Mouse (Mus musculus): ENCODE measurements around the gene Ebi3.
A peak's percentile ranks its signal among the peaks of the same experiment; 100 is the strongest.
"Not testable (repeated sequence)": the region's sequence is repeated elsewhere in the genome, so short reads cannot be mapped to it uniquely, and the experiment has no call there.

The Ebi3 gene

DNA sequence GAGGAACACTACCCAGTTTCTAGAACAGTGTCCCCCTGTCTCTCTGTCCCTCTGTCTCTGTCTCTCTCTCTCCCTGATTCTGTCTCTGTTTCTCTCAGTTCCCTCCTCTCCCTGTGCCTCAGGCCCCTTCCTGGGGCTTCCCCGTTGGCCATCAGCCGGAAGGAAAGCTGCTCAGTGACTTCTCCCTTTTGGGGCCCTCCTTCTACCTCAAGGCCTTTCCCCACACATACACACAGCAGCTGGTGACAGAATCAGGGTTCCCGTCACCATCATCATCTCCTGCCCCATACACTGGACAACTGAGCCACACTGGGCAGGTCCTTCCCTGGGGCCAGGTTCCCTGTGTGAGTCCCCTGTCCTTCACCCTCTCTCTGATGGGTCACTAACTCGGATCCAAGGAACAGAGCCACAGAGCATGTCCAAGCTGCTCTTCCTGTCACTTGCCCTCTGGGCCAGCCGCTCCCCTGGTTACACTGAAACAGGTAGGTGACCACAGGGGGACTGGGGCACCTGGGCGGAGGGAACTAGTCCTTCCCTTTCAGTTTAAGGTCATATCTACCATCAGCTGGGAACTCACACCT is at the start of gene Ebi3:
Gene Ebi3 (plus strand): TSS at position 194 of the 581 bp plus-strand sequence.
- peak; percentile 57 to 71 for DNase-seq (ENCODE audit: low spot score in 2 of 2)

DNA sequence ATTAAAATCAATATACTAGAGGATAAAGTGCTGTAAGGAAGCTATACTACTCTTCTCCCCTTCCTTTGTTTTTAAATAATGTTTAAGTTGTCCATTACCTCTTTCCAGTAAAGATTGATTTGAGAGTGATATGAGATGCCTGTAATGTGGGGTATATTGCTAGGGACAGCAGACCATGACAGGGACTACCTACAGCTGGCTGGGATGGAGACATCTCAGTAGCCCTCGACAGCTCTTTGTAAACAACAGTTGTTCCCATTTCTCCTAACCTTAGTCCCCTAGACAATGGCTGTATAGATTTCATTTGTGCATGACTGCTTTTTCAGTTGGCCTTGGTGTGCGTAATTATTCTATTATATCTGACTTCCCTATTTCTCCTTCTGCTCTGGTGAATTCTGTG is 49.4 kb upstream of the Ebi3 start:
- no peak for DNase-seq (ENCODE audit: low spot score in 2 of 2)

GRCm38 (mm10) chr17:55903687-55904086 is 48.8 kb upstream of the Ebi3 start:
- no peak for DNase-seq (ENCODE audit: low spot score in 2 of 2)

DNA sequence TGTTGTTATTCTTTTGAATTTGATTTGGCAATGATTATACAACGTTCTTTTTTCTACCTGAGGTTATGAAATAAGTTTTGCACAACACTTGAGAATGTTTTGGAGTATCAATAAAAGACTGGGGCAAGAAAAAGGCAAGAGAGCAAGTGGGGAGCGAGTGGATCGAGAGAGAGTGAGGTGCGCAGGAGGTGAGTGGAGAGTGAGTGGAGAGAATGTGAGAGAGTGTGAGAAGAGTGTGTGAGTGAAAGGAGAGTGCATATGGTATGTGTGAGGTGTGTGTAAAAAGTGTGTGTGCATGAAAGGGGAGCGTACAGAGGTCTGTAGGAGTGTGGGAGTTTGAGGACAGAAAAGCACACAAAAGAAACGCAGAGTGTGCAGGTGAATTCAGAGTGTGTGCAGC is 48.3 kb upstream of the Ebi3 start:
- no peak for DNase-seq (ENCODE audit: low spot score in 2 of 2)

DNA sequence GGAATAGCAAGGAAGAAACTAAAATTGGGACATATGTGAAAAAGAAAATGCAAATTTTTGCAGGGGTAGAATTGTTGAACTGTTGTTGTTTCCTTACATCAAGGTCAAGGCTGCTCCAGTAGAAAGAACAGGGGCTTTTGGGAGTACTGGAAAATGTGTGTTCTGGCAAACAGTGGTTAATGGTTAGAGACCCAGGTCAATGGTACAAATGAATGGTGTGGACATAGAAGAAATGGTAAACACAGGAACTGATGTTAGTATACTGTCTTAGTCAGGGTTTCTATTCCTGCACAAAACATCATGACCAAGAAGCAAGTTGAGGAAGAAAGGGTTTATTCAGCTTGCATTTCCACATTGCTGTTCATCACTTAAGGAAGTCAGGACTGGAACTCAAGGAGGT is 45.8 kb upstream of the Ebi3 start:
- DNase-seq (ENCODE audit: low spot score in 2 of 2), result no peak

DNA sequence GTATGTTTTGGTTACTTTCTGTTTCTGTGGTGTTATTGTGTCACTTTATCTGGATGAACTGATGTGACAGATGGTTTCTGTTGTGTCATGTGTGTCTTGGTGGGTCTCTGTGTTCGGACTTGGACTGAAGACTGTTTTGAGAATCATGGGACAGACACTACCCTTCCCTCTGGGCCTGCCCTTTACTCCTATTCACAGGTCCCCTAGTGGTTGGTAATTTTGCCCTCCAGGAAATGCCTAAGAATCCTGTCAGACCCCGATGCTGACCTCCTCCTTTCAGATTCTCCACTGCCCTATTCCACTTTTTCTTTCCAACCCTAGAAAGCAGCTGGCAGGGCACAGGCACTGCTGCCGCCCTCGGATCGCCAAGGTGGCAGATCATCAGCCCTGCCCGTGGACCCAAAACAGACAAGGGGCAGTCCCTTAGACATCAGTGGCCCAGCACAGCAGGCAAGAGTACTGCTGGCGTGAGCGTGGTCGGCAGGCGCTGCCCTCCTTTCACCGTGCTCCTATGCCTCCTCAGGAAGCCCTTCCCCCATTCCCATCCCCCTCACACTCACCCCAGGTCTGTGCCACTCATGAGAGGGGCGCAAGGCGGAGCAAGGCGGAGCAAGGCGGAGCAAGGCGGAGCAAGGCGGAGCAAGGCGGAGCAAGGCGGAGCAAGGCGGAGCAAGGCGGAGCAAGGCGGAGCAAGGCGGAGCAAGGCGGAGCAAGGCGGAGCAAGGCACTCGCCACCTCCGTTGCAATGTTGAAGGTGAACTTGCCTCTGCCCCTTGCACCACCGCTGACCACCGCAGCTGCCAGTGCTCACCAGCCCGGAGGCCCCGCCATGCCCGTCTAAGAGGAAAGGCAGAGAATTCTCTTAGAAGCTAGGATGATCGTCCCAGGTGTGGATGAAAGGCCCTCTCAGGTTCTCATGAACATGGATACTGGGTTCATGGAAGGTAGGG is 20.6 kb upstream of the Ebi3 start:
- DNase-seq (ENCODE audit: low spot score in 2 of 2), result peak; percentile 46 to 79

DNA sequence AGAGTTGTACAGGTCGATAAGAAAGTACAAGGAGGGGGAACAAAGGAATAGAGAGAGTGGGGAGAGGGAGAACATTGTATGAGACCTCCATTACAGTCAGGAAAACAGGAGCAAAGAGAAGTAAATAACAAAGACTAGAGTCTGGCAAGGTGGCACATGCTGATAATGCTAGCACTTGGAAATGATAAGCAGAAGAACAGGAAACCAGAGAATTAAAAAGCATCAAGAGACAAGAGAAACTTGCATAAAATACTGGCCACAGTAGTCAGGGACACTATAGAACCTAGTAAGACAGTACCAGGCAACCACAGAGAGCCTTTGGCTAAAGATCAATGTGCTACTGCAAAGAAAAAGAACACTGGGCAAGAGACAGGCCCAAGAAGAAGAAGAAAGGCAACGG is 19.8 kb upstream of the Ebi3 start:
- no peak for DNase-seq (ENCODE audit: low spot score in 2 of 2)

DNA sequence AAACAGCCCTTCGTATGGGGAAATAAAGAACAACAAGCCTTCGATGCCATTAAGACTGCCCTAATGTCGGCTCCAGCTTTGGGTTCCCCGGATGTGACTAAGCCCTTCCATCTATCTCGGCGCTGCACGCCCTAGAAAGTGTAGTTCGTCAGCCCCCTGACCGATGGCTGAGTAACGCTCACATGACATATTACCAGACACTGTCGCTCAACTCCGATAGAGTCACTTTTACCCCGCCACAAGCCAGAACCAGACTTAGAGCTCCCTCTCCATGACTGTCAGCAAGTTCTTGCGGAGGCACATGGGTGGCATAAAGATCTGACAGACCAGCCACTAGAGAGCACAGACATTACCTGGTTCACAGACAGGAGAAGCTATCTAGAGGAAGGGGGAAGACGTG is 19.2 kb upstream of the Ebi3 start:
- no peak for DNase-seq (ENCODE audit: low spot score in 2 of 2)

DNA sequence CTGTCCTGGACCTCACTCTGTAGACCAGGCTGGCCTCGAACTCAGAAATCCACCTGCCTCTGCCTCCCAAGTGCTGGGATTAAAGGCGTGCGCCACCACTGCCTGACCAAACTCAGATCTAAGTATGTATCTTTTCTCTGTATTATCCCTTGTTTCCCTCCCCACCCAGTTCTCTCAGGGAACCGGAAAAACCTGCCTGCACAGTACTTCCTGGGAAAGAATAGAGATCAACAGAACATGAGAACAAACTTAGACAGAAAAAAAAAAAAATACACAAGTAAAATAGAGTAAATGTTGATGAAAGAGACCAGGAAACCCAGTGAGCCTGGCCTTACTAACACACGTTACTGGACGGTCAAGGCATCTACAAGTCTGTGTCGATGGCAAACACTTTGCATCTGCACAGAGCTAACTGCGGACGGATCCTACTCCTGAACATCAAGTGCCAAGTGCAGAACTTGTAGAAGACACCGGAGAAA is 8.0 kb upstream of the Ebi3 start:
- DNase-seq (ENCODE audit: low spot score in 2 of 2), result not testable (repeated sequence)

DNA sequence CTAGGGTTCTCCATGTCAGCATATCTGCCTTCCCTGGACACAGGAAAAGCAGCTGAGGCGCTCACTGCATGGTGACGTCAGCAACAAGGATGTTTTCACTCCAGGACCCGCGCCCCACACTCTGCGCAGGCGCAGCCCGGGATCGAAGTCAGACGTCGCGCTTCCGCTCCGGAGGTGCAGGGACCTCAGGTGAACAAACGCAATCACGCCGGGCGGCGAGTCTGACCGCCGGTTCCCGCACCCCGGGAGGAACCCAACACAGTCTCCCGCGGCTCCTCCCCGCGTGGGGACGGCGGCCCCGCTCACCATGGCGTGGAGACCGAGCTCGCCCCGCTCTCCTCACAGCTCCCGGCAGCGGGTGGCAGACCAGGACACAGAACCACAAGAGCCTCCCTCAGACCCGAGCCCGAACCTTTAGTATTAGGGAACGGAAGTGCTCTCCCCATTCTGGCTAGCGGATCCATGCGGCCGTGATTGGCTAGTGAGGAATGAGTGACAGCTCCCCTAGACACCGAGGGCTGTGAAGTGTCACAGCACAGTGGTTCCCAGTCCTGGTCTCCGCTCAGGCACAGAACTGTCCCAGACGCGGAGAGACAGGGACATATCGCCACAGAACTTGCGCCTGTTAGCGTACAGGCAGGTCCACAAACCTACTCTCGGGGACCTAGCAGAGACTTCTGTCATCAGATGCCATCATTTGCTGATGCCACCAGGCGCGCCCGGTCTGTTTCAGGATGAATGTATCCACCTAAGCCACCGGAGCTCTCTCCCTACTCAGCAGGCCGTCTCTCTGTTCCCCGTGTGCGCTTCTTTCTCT is 7.4 kb upstream of the Ebi3 start:
- peak; percentile 83 to 90 for DNase-seq (ENCODE audit: low spot score in 2 of 2)

GRCm38 (mm10) chr17:55945696-55946095 is 6.7 kb upstream of the Ebi3 start:
- peak; percentile 15 to 61 for DNase-seq (ENCODE audit: low spot score in 2 of 2)

DNA sequence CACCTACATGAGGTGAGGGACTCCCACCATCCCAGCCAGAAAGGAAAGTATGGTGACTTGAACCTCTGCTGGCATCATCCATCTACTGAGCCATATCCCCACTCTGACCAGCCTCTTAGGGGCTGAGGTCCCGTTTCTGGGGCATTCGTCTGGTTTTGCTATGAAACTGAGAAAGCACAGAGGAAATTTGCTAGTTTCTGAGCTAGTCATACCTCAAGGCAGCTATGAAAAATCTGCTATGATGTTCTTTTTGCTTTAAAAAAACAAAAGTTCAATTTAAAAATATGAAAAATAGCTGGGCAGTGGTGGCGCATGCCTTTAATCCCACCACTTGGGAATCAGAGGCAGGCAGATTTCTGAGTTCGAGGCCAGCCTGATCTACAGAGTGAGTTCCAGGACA is 3.8 kb upstream of the Ebi3 start:
- no peak for DNase-seq (ENCODE audit: low spot score in 2 of 2)

DNA sequence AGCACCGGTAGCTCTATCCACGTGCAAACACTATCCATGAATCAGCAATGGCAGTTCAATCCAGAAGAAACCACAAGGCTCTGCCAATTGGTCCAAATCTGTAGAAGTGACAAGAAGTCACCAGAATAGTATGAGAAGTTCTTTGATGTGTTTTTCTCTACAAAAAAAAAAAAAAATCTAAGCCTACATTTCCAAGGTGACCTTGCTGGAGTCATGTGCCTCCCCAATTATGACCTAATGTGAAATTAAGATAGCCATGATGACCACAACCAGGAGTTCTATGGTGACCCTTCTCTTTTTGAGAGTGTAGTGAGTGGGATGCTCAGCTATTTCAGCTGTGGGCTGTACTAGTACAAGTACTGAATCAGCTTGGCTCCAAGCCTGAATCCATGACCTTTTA is 3.0 kb upstream of the Ebi3 start, which contains the start of gene Zfp119b:
Gene Zfp119b (minus strand): TSS at position 101 of the 400 bp plus-strand sequence.
- DNase-seq (ENCODE audit: low spot score in 2 of 2), result no peak

DNA sequence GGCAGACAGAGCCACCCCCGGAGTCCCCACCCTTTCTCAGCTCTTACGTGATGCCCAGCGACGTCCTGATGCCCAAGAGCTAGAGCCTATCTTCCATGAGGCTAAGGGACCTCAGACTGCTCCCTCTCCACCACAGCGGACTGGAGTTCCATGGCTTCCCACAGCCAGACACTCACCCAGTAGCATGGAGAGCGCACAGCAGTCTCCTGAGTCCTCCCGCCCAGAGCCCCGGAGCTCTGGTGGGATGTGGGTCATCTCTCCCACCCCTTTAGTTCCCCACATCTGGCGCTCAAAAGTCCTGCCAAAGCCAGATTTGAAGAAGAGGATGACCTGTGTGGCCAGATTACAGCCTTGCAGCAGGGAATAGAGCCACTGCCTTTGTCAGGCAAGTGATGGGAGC is 1.8 kb upstream of the Ebi3 start:
- DNase-seq (ENCODE audit: low spot score in 2 of 2), result peak in 1 of 2 experiments; percentile 56

DNA sequence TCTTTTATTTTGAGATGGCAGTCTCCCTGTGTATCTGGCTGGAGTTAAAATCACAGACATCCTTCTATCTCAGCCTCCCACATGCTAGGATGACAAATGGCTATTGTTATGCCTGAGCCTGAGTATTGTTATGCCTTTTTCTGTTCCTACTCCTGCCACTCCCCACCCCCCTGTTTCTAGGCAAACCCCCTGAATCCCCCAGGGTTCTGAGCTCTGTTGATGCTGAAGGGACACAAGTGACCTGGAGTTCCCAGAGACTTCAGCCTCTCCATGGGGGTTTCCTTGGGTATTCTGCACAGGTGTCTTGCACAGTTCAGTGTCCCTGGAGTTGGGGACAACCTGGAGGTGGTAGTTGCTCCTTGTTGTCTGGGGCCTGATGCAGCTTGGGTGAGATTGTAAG is 399 bp upstream of the Ebi3 start:
- peak in 1 of 2 experiments; percentile 57 for DNase-seq (ENCODE audit: low spot score in 2 of 2)

DNA sequence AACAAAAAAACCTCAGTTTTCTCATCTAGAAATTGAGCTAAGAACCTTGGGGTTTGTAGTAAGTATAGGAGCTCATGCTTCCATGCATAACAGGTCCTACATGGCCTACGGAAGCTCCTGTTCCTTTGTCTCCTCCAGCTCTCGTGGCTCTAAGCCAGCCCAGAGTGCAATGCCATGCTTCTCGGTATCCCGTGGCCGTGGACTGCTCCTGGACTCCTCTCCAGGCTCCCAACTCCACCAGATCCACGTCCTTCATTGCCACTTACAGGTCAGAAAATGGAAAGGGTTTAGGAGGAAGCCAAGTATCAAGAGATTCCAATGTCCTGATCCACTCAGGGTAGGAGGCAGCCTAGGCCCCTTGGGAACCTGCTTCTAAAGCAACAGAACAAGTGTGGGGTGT is 1.3 kb downstream of the Ebi3 start:
- DNase-seq (ENCODE audit: low spot score in 2 of 2), result peak in 1 of 2 experiments; percentile 59

- peak; percentile 17 to 66 for DNase-seq (ENCODE audit: low spot score in 2 of 2)
Observed at GRCm38 (mm10) chr17:55954229-55954628, 1.8 kb downstream of the Ebi3 start.

DNA sequence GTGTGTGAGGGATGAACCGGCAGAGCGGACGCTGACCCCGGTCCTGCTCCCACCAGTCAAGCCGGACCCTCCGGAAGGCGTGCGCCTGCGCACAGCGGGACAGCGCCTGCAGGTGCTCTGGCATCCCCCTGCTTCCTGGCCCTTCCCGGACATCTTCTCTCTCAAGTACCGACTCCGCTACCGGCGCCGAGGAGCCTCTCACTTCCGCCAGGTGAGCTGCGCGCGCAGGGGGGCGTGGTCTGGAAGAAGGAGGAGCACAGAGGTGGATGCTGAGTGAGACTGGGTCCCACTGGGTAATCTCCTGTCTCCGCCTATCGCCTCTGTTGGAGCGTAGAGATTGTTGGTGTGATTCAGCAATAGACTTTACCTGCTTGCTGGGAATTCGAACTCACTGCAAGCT is 3.7 kb downstream of the Ebi3 start:
- DNase-seq (ENCODE audit: low spot score in 2 of 2), result peak; percentile 82 to 91

DNA sequence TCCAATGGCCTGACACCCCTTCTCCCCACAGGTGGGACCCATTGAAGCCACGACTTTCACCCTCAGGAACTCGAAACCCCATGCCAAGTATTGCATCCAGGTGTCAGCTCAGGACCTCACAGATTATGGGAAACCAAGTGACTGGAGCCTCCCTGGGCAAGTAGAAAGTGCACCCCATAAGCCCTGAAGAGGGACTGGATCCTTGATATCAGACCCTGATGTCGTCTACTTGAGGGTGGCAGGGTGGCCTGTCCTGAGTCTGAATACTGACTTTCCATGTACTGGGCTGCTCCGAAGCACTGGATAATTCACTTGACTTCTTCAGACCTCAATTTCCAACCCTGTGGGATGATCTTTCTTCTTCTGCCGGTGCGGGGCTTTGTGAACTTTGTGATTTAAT is 4.2 kb downstream of the Ebi3 start:
- DNase-seq (ENCODE audit: low spot score in 2 of 2), result peak in 1 of 2 experiments; percentile 13

DNA sequence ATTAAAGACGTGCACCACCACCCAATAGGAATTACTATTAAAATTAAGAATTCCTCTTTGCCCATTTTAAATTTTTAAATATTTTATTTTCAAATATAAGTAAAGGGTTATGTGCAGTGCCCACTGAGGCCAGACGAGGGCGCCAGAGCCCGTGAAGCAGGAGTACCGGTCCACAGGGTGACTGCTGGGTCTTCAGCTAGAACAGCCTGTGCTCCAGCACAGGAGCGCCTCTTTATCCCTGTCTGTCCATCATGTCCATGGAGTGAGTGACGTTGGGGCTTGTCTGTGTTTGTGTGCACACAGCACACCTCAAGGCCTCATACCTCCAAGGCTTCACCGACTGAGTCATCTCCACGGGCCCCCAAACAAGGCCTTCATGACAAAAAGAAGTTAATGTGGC is 4.7 kb downstream of the Ebi3 start:
- DNase-seq (ENCODE audit: low spot score in 2 of 2), result peak; percentile 74 to 91

DNA sequence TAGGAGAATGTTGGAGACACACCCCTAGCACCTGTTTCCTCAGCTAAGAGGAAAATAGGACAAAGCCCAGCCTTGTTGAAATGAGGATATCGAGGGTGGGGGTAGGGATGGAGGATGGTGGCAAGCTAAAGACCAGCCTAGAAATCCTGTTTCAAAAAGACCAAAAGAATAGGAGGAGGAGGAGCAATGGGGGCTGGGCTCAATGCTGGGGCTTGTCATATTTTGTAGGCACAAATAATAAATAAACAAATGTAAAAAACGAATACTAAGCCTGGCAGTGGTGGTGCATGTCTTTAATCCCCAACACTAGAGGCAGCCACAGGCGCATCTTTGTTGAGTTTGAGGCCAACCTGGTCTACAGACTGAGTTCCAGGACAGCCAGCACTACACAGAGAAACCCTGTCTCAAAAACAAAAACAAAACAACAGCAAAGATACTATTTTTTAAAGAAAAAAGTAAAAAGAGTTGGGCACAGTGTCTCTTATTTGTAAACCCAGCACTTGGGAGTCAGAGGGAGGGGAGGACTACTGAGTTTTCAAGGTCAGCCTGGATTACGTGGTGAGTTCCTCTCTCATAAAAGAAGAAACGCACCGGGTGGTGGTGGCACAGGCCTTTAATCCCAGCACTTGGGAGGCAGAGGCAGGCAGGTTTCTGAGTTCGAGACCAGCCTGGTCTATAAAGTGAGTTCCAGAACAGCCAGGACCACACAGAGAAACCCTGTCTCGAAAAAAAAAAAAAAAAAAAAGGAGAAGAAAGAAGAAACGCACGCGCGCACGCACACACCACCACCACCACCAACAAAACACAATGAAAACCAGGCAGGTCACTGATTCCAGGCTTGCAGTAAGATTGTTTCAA is 5.5 kb downstream of the Ebi3 start:
- DNase-seq (ENCODE audit: low spot score in 2 of 2), result peak; percentile 12 to 59
